Mouse (Mus musculus): ENCODE measurements around the gene Ep400. TPM values are rescaled to one million over a fixed set of nuclear protein-coding genes. Genes with fewer than 3 reads are reported as not detected.
A peak's percentile ranks its signal among the peaks of the same experiment; 100 is the strongest.

Gene Ep400
- polyA plus RNA-seq (2021): 49.4 TPM

GRCm38 (mm10) chr5:110770448-110771158 lies at the start of gene Ep400:
Gene Ep400 (minus strand): TSS chr5:110770717.
- no peak for TF ChIP-seq CTCF (IDR thresholded peaks at IDR 0.05)
- POLR2A ChIA-PET: interaction anchor here (0.6 to 1.7 kb wide), 3 partner anchors 17 to 501 kb away, joined by 3 to 6 read pairs (median 4); no protein-coding TSS in a partner anchor
- ATAC-seq (peak; percentile 96), DNase-seq (ENCODE audit: low read depth, low spot score) (peak; percentile 99)
- no peaks in the 10 kb centered on the region for H3K27me3 ChIP-seq
- CTCF ChIA-PET: interaction anchor here (0.9 to 1.5 kb wide), 4 partner anchors 12 to 66 kb away, joined by 3 to 4 read pairs (median 4); no protein-coding TSS in a partner anchor
- in situ Hi-C loops (cut with MboI; ENCODE audit: low pct_unique_long_range_greater_than_20kb): loop anchor here (25.0 kb wide), 1 partner anchor 283 kb away; no protein-coding TSS in a partner anchor

- ChIA-PET POLR2A (no interaction called here), CTCF (interaction anchor here (1.3 to 2.1 kb wide), 3 partner anchors 11 to 29 kb away, joined by 3 to 7 read pairs (median 5); no protein-coding TSS in a partner anchor)
- peak; percentile 98 for DNase-seq (ENCODE audit: low read depth, low spot score)
- TF ChIP-seq CTCF (IDR thresholded peaks at IDR 0.05): no peak
- in situ Hi-C loops (cut with MboI; ENCODE audit: low pct_unique_long_range_greater_than_20kb): no loop called here
- ATAC-seq: peak; percentile 94
- H3K27me3 ChIP-seq: no peaks in the 10 kb centered on the region
Observed at GRCm38 (mm10) chr5:110809667-110810325, 39.3 kb upstream of the Ep400 start, which contains the start of gene Ulk1. Gene Ulk1 (minus strand): TSS chr5:110810097.

GRCm38 (mm10) chr5:110808821-110809666 lies 38.5 kb upstream of the Ep400 start:
- CTCF ChIA-PET: interaction anchor here (0.9 to 2.1 kb wide), 4 partner anchors 11 to 30 kb away, joined by 3 to 7 read pairs (median 4); no protein-coding TSS in a partner anchor
- in situ Hi-C loops (cut with MboI; ENCODE audit: low pct_unique_long_range_greater_than_20kb): no loop called here
- no peak for DNase-seq (ENCODE audit: low read depth, low spot score)
- POLR2A ChIA-PET: no interaction called here
- no peak for ATAC-seq
- no peak for TF ChIP-seq CTCF (IDR thresholded peaks at IDR 0.05)
- H3K27me3 ChIP-seq: no peaks in the 10 kb centered on the region

GRCm38 (mm10) chr5:110808061-110808631 lies 37.6 kb upstream of the Ep400 start:
- TF ChIP-seq CTCF (IDR thresholded peaks at IDR 0.05): no peak
- in situ Hi-C loops (cut with MboI; ENCODE audit: low pct_unique_long_range_greater_than_20kb): no loop called here
- POLR2A ChIA-PET: no interaction called here
- DNase-seq (ENCODE audit: low read depth, low spot score) (peak; percentile 60), ATAC-seq (peak; percentile 61)
- no peaks in the 10 kb centered on the region for H3K27me3 ChIP-seq
- CTCF ChIA-PET: no interaction called here

GRCm38 (mm10) chr5:110807453-110807852 lies 36.9 kb upstream of the Ep400 start:
- DNase-seq (ENCODE audit: low read depth, low spot score): no peak
- ChIA-PET POLR2A (no interaction called here), CTCF (no interaction called here)
- no peaks in the 10 kb centered on the region for H3K27me3 ChIP-seq
- no peak for TF ChIP-seq CTCF (IDR thresholded peaks at IDR 0.05)
- no peak for ATAC-seq
- in situ Hi-C loops (cut with MboI; ENCODE audit: low pct_unique_long_range_greater_than_20kb): no loop called here

GRCm38 (mm10) chr5:110806676-110807075 lies 36.2 kb upstream of the Ep400 start:
- in situ Hi-C loops (cut with MboI; ENCODE audit: low pct_unique_long_range_greater_than_20kb): no loop called here
- no peak for TF ChIP-seq CTCF (IDR thresholded peaks at IDR 0.05)
- DNase-seq (ENCODE audit: low read depth, low spot score) (no peak), ATAC-seq (no peak)
- CTCF ChIA-PET: no interaction called here
- no peaks in the 10 kb centered on the region for H3K27me3 ChIP-seq
- POLR2A ChIA-PET: no interaction called here

GRCm38 (mm10) chr5:110806154-110806553 lies 35.6 kb upstream of the Ep400 start:
- POLR2A ChIA-PET: no interaction called here
- TF ChIP-seq CTCF (IDR thresholded peaks at IDR 0.05): no peak
- CTCF ChIA-PET: no interaction called here
- ATAC-seq (no peak), DNase-seq (ENCODE audit: low read depth, low spot score) (no peak)
- no peaks in the 10 kb centered on the region for H3K27me3 ChIP-seq
- in situ Hi-C loops (cut with MboI; ENCODE audit: low pct_unique_long_range_greater_than_20kb): no loop called here

GRCm38 (mm10) chr5:110804012-110804743 lies 33.7 kb upstream of the Ep400 start:
- TF ChIP-seq CTCF (IDR thresholded peaks at IDR 0.05): no peak
- DNase-seq (ENCODE audit: low read depth, low spot score): no peak
- no peak for ATAC-seq
- POLR2A ChIA-PET: interaction anchor here (0.6 kb wide), 1 partner anchor 16 kb away, joined by 3 read pairs; no protein-coding TSS in a partner anchor
- CTCF ChIA-PET: interaction anchor here (1.0 kb wide), 1 partner anchor 386 kb away, joined by 3 read pairs; no protein-coding TSS in a partner anchor
- no peaks in the 10 kb centered on the region for H3K27me3 ChIP-seq
- in situ Hi-C loops (cut with MboI; ENCODE audit: low pct_unique_long_range_greater_than_20kb): no loop called here

- CTCF ChIA-PET: interaction anchor here (0.8 to 1.1 kb wide), 2 partner anchors 14 to 25 kb away, joined by 3 to 6 read pairs; no protein-coding TSS in a partner anchor
- no peak for DNase-seq (ENCODE audit: low read depth, low spot score)
- in situ Hi-C loops (cut with MboI; ENCODE audit: low pct_unique_long_range_greater_than_20kb): no loop called here
- TF ChIP-seq CTCF (IDR thresholded peaks at IDR 0.05): no peak
- no peaks in the 10 kb centered on the region for H3K27me3 ChIP-seq
- no peak for ATAC-seq
- POLR2A ChIA-PET: interaction anchor here (1.4 kb wide), 1 partner anchor 13 kb away, joined by 4 read pairs; no protein-coding TSS in a partner anchor
Observed at GRCm38 (mm10) chr5:110802809-110803208, 32.3 kb upstream of the Ep400 start.

Data from Patski (cell line).